Mouse (Mus musculus) liver, adult 2 months (tissue): ENCODE measurements at regions not wholly inside any gene's neighbourhood (a gene's known extent, or its start where the extent isn't known, plus 50 kb on each side); places are given as distances from the start of the nearest gene placed in this dataset.
A peak's percentile ranks its signal among the peaks of the same experiment; 100 is the strongest.

Source experiments
- DNase-seq: peaks from one replicate; pipeline ENCODE4 v3.0.0-alpha.2; 2011; ENCODE audit warnings: low read depth, low spot score; ENCODE audit errors: extremely low read depth
- H3K27ac ChIP-seq: fragments of 200-500 bp; replicated peaks from 2 replicates; pipeline ENCODE4 v1.5.1; 2012; ENCODE audit warnings: low read depth, mild to moderate bottlenecking, control low read depth, inconsistent platforms, low read length; ENCODE audit not compliant: insufficient read depth
- H3K27me3 ChIP-seq: fragments of 200-500 bp; 2 replicates; pipeline ENCODE4 v1.6.1; 2012; ENCODE audit warnings: mild to moderate bottlenecking, moderate library complexity, low read length, inconsistent platforms; ENCODE audit not compliant: control insufficient read depth, insufficient read depth
- H3K36me3 ChIP-seq: fragments of 200-500 bp; 2 replicates; pipeline ENCODE4 v1.6.1; 2012; ENCODE audit warnings: low read length, inconsistent platforms; ENCODE audit not compliant: control insufficient read depth, insufficient read depth
- H3K4me1 ChIP-seq: fragments of 200-500 bp; 2 replicates; pipeline ENCODE4 v1.6.1; 2011; ENCODE audit warnings: low read length; ENCODE audit not compliant: control insufficient read depth, insufficient read depth
- H3K4me3 ChIP-seq: fragments of 200-500 bp; 2 replicates; pipeline ENCODE4 v1.5.1; 2011; ENCODE audit warnings: low read depth, mild to moderate bottlenecking, control low read depth, low read length, moderate library complexity; ENCODE audit not compliant: insufficient read depth
- H3K79me2 ChIP-seq: fragments of 200-500 bp; 2 replicates; pipeline ENCODE4 v1.6.1; 2012; ENCODE audit warnings: inconsistent platforms, mild to moderate bottlenecking, low read length, moderate library complexity; ENCODE audit not compliant: control insufficient read depth, insufficient read depth
- H3K9ac ChIP-seq: fragments of 200-500 bp; 2 replicates; pipeline ENCODE4 v1.6.1; 2012; ENCODE audit warnings: low read depth, mild to moderate bottlenecking, control low read depth, inconsistent platforms, low read length
- CTCF ChIP-seq: fragments of 200-500 bp; IDR thresholded peaks from 2 replicates; pipeline ENCODE4 v1.5.1; 2011; ENCODE audit warnings: low read depth, low read length, control low read depth
- POLR2A ChIP-seq: fragments of 200-500 bp; IDR thresholded peaks from 2 replicates; pipeline ENCODE4 v1.6.1; 2011; ENCODE audit warnings: low read length, control low read depth; ENCODE audit not compliant: insufficient read depth; ENCODE audit errors: extremely low read depth
- WGBS: fragments of 180-500 bp; shearing (Covaris S2); methylation state at CpG from one replicate; pipeline ENCODE4 v1.1.7; 2018; 5-methylcytosine and 5-hydroxymethylcytosine counted together

GRCm38 (mm10) chr3:100360019-100360418 is 129.1 kb downstream of the Tent5c start:
- Histone ChIP-seq H3K27me3 (no peaks in the 10 kb centered on the region), H3K27ac (no peak overlapping the region)
- WGBS = 69% methylated on average over 3 of the region's 3 CpGs

GRCm38 (mm10) chr3:100359036-100359435 is 130.1 kb downstream of the Tent5c start:
- no peaks in the 10 kb centered on the region for H3K4me1 ChIP-seq
- no peak overlapping the region for H3K4me3 ChIP-seq
- H3K79me2 ChIP-seq = no peaks in the 10 kb centered on the region
- no peaks in the 10 kb centered on the region for H3K27me3 ChIP-seq
- WGBS = 21% methylated on average over 8 of the region's 8 CpGs
- no peak overlapping the region for H3K9ac ChIP-seq
- TF ChIP-seq CTCF (peak; percentile 23; the same call in 1 of the 2 replicates), POLR2A (no peak)
- H3K27ac ChIP-seq = no peak overlapping the region
- no peaks in the 10 kb centered on the region for H3K36me3 ChIP-seq
- DNase-seq = peak; percentile 16

More at GRCm38 (mm10) chr3:100360019-100360418, 129.1 kb downstream of the Tent5c start:
- H3K36me3 ChIP-seq = no peaks in the 10 kb centered on the region
- DNase-seq = no peak
- no peaks in the 10 kb centered on the region for H3K4me1 ChIP-seq
- TF ChIP-seq CTCF (no peak), POLR2A (no peak)
- H3K79me2 ChIP-seq = no peaks in the 10 kb centered on the region
- H3K4me3 ChIP-seq = no peak overlapping the region
- no peak overlapping the region for H3K9ac ChIP-seq

DNA sequence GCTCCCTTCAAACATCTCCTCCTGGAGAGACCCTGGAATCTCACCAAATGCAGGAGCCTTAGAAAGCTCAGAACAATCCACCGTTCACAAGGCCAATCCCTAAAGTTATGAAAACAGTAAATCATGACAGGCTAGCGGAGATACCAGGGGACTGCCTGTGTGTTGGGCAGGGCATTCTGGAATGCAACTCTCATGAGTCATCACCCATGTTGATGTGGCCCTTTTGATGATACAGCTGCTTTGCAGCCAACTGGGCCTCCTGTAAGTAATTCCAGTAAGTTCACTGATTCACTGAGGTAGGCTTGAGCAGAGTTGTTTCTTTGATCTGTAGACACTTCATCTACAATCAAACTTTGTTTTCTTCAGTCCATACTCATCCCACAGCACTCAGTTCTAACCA is 155.6 kb downstream of the Tent5c start:
- no peaks in the 10 kb centered on the region for H3K36me3 ChIP-seq
- no peak overlapping the region for H3K9ac ChIP-seq
- no peak overlapping the region for H3K27ac ChIP-seq
- H3K79me2 ChIP-seq = no peaks in the 10 kb centered on the region
- no peaks in the 10 kb centered on the region for H3K4me1 ChIP-seq
- H3K27me3 ChIP-seq = no peaks in the 10 kb centered on the region
- TF ChIP-seq CTCF = no peak
- no peak for TF ChIP-seq POLR2A
- WGBS = 89% methylated on average over 2 of the region's 2 CpGs
- no peak overlapping the region for H3K4me3 ChIP-seq
- no peak for DNase-seq

DNA sequence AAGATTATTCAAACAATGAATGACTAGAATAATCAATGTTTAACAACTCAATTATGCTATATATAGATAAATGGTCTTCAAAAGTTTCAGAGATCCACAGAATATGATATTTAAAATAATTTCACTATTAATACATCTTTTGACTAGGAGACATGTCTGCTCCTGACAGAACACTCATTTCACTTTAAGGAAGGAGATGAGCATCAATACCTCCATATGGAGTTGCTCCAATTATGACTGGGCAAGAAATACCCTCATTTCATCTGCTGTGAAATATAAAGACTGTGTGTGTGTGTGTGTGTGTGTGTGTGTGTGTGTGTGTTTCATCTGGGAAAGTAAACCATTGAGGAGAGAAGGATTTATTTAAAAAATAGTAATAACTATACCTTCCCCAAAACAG is 156.2 kb upstream of the Wdr3 start:
- no peak for DNase-seq
- no peak for TF ChIP-seq CTCF
- no peak for TF ChIP-seq POLR2A
- H3K36me3 ChIP-seq = no peaks in the 10 kb centered on the region

DNA sequence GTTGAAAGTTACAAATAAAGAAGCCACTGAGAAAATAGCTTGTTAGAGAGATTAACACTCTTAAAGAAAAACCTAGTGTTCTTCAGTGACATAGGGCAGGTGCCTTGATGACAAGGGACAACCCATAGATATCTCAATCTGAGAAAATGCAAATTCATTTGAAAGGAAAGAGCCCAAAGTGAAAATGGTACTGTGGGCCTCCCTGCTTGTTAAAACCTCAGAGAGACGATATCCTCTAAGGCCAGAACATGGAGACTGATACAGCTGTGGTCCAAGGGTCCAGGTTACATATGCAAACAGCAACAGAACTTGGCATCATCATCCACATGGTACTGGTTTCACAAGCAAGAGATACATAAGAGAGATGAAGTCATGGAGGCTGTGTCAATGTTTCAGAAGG is 125.6 kb upstream of the Wdr3 start:
- 74% methylated on average over 1 of the region's 1 CpGs for WGBS
- Histone ChIP-seq H3K36me3 (no peaks in the 10 kb centered on the region), H3K27me3 (no peaks in the 10 kb centered on the region), H3K79me2 (no peaks in the 10 kb centered on the region), H3K9ac (no peak overlapping the region), H3K4me1 (no peaks in the 10 kb centered on the region), H3K4me3 (no peak overlapping the region), H3K27ac (no peak overlapping the region)
- TF ChIP-seq CTCF = no peak
- no peak for TF ChIP-seq POLR2A
- no peak for DNase-seq

More for the DNA sequence above, 156.2 kb upstream of the Wdr3 start:
- Histone ChIP-seq H3K4me3 (no peak overlapping the region), H3K9ac (no peak overlapping the region), H3K79me2 (no peaks in the 10 kb centered on the region), H3K27me3 (no peaks in the 10 kb centered on the region), H3K27ac (no peak overlapping the region), H3K4me1 (no peaks in the 10 kb centered on the region)

DNA sequence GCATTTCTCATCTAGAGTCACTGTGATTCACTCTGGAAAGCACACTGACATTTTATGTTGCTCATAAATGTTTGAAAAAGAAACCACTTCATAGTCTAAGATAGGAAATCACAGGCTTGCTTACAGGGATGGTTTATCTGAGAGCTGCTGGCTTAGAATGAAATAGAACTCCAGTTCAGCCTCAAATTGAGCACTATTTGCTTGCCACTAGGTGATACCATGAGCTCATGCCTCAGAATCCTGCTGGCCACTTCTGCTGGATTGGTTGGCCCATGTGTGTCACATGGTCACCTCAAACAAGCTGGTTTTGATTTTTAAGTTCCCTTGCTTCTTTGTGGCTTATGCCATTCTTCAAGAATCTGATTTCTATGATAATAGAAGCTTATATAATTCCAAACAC is 104.8 kb upstream of the Wdr3 start:
- no peak for TF ChIP-seq CTCF
- TF ChIP-seq POLR2A = no peak
- Histone ChIP-seq H3K36me3 (no peaks in the 10 kb centered on the region), H3K4me1 (no peaks in the 10 kb centered on the region), H3K4me3 (no peak overlapping the region), H3K9ac (no peak overlapping the region), H3K79me2 (no peaks in the 10 kb centered on the region), H3K27me3 (no peaks in the 10 kb centered on the region), H3K27ac (no peak overlapping the region)
- DNase-seq = no peak
